Mouse (Mus musculus) heart, postnatal 0 days (tissue): ENCODE results near the gene Slc22a8. TPM values are rescaled to one million over a fixed set of nuclear protein-coding genes. Genes with fewer than 3 reads are reported as not detected.

Experiments
- ATAC-seq: fragments of 200-750 bp; cut with Nextera tagmentation; 2 replicates; pipeline ENCODE4 v1.8.0; 2017; ENCODE audit warnings: low read depth, moderate number of reproducible peaks, moderate library complexity; ENCODE audit not compliant: insufficient read depth
- DNase-seq: peaks from one replicate; pipeline ENCODE4 v3.0.0-alpha.2; 2016; ENCODE audit warnings: low spot score
- H3K27ac ChIP-seq: fragments of 300-500 bp; sonication (generic); 2 replicates; pipeline ENCODE4 v1.5.1; 2014; ENCODE audit warnings: low read depth, mild to moderate bottlenecking
- H3K27me3 ChIP-seq: fragments of 300-500 bp; sonication (generic); 2 replicates; pipeline ENCODE4 v1.6.1; 2014; ENCODE audit warnings: low read length, mixed read lengths; ENCODE audit not compliant: control insufficient read depth, insufficient read depth
- H3K36me3 ChIP-seq: fragments of 300-500 bp; sonication (generic); replicated peaks from 2 replicates; pipeline ENCODE4 v1.6.1; 2014; ENCODE audit warnings: low read length, mixed read lengths; ENCODE audit not compliant: control insufficient read depth, insufficient read depth
- H3K4me1 ChIP-seq: fragments of 300-500 bp; sonication (generic); 2 replicates; pipeline ENCODE4 v1.6.1; 2014; ENCODE audit warnings: antibody characterized with exemption; ENCODE audit not compliant: control insufficient read depth, insufficient read depth
- H3K4me2 ChIP-seq: fragments of 300-500 bp; sonication (generic); 2 replicates; pipeline ENCODE4 v1.6.1; 2014; ENCODE audit warnings: low read depth, mild to moderate bottlenecking, low read length, moderate library complexity
- H3K4me3 ChIP-seq: fragments of 300-500 bp; sonication (generic); 2 replicates; pipeline ENCODE4 v1.5.1; 2014; ENCODE audit warnings: low read depth, low read length
- H3K9ac ChIP-seq: fragments of 300-500 bp; sonication (generic); replicated peaks from 2 replicates; pipeline ENCODE4 v1.6.1; 2014; ENCODE audit warnings: low read depth, low read length, mixed read lengths
- H3K9me3 ChIP-seq: fragments of 300-500 bp; sonication (generic); replicated peaks from 2 replicates; pipeline ENCODE4 v1.6.1; 2016; ENCODE audit warnings: low read length; ENCODE audit not compliant: control insufficient read depth
- CTCF ChIP-seq: IDR thresholded peaks from 2 replicates; pipeline ENCODE4 v1.5.1; 2016; ENCODE audit warnings: antibody characterized with exemption, control low read depth, low read depth
- EP300 ChIP-seq: IDR thresholded peaks from 2 replicates; pipeline ENCODE4 v1.6.1; 2016; ENCODE audit warnings: antibody characterized with exemption, low read depth
- WGBS: fragments of 180-500 bp; shearing (Covaris S2); extraction: QIAGEN DNeasy Blood & Tissue Kit; methylation state at CpG from one replicate; pipeline ENCODE4 v1.1.7; 2014; 5-methylcytosine and 5-hydroxymethylcytosine counted together
- polyA plus RNA-seq: library from polyadenylated mRNA; unstranded; fragments of >200 nt; fragmentation: Nextera tagmentation; extraction: Ambion mirVana; gene quantifications from 2 replicates; pipeline ENCODE4 v1.2.1, GENCODE M21; 2015
- total RNA-seq: library from RNA; depleted of rRNA; stranded (reverse); fragments of >200 nt; gene quantifications from 2 replicates; pipeline ENCODE4 v1.2.3, GENCODE M21; 2014; ENCODE audit warnings: low replicate concordance

Slc22a8 gene
- total and polyA plus RNA-seq, 2 experiments from 2014 or later = 0.05 TPM; not detected in 1

GRCm38 (mm10) chr19:8599229-8599628, 8.2 kb downstream of the Slc22a8 start:
- Histone ChIP-seq H3K9ac (no peak overlapping the region), H3K4me2 (no peak overlapping the region), H3K9me3 (no peaks in the 10 kb centered on the region), H3K36me3 (no peaks in the 10 kb centered on the region), H3K4me1 (peaks cover 7% of the 10 kb centered on the region), H3K4me3 (no peak overlapping the region), H3K27ac (no peak overlapping the region), H3K27me3 (no peaks in the 10 kb centered on the region)
- no peak for ATAC-seq
- DNase-seq = no peak
- no peak for TF ChIP-seq EP300
- no peak for TF ChIP-seq CTCF
- WGBS = 68% methylated on average over 2 of the region's 2 CpGs

- TF ChIP-seq EP300 (no peak), CTCF (no peak)
- Histone ChIP-seq H3K9me3 (no peaks in the 10 kb centered on the region), H3K4me3 (no peak overlapping the region), H3K36me3 (no peaks in the 10 kb centered on the region), H3K27ac (no peak overlapping the region), H3K9ac (no peak overlapping the region), H3K27me3 (no peaks in the 10 kb centered on the region), H3K4me1 (peaks cover 7% of the 10 kb centered on the region), H3K4me2 (no peak overlapping the region)
- ATAC-seq = 0 out of 2 replicates have a peak, but pooled peaks have one; percentile 67
- DNase-seq = peak; percentile 42
These were observed 10.9 kb downstream of the Slc22a8 start for GRCm38 (mm10) chr19:8601922-8602321.

- Histone ChIP-seq H3K9me3 (no peaks in the 10 kb centered on the region), H3K4me1 (peaks cover 7% of the 10 kb centered on the region), H3K9ac (no peak overlapping the region), H3K4me2 (no peak overlapping the region), H3K27me3 (no peaks in the 10 kb centered on the region), H3K4me3 (no peak overlapping the region), H3K27ac (no peak overlapping the region), H3K36me3 (no peaks in the 10 kb centered on the region)
- WGBS = 42% methylated on average over 3 of the region's 3 CpGs
- ATAC-seq = no peak
- no peak for TF ChIP-seq CTCF
- no peak for TF ChIP-seq EP300
- no peak for DNase-seq
These were observed 11.9 kb downstream of the Slc22a8 start for GRCm38 (mm10) chr19:8602914-8603313.

- H3K27me3 ChIP-seq = no peaks in the 10 kb centered on the region
- 92% methylated on average over 8 of the region's 8 CpGs for WGBS
- H3K36me3 ChIP-seq = no peaks in the 10 kb centered on the region
- TF ChIP-seq EP300 (no peak), CTCF (no peak)
- H3K4me2 ChIP-seq = no peak overlapping the region
- H3K9me3 ChIP-seq = no peaks in the 10 kb centered on the region
- peaks cover 7% of the 10 kb centered on the region for H3K4me1 ChIP-seq
- H3K4me3 ChIP-seq = no peak overlapping the region
- ATAC-seq (no peak), DNase-seq (no peak)
- no peak overlapping the region for H3K27ac ChIP-seq
- no peak overlapping the region for H3K9ac ChIP-seq
These were observed 13.6 kb downstream of the Slc22a8 start for GRCm38 (mm10) chr19:8604536-8605240.

- no peak for TF ChIP-seq EP300
- no peak for TF ChIP-seq CTCF
- no peak overlapping the region for H3K4me3 ChIP-seq
- H3K9me3 ChIP-seq = no peaks in the 10 kb centered on the region
- DNase-seq (no peak), ATAC-seq (no peak)
- H3K4me1 ChIP-seq = peaks cover 7% of the 10 kb centered on the region
- WGBS = 64% methylated on average over 3 of the region's 3 CpGs
- H3K27me3 ChIP-seq = no peaks in the 10 kb centered on the region
- no peak overlapping the region for H3K27ac ChIP-seq
- no peaks in the 10 kb centered on the region for H3K36me3 ChIP-seq
- no peak overlapping the region for H3K9ac ChIP-seq
- no peak overlapping the region for H3K4me2 ChIP-seq
These were observed 14.1 kb downstream of the Slc22a8 start for GRCm38 (mm10) chr19:8605241-8605558.
